In the genomic region with DNA sequence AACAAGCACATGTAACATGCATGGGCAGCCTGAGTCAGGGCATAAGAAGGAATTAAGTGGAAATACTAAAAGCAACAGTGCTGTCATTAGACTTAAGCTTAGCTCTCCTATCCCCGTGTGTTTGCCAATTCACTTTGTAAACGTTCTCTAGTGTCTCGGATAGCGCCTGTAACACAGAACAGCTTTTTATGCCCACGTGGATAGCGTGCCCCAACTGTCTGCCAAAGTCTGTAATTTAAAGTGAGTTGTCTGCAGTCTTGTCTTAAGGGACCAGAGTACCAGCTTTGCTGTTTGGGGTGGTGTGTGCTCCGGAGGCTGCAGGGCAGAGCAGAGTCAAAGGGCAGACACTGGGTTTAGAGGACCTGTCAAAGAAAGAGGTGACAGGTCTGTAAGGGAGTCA, we compare ENCODE assay signal across 23 mouse cellular contexts.
DNase-seq lines count a peak whose midpoint lies in the region; ATAC-seq lines count a peak whose summit lies in the region.
"Had no signal": no experiment of that assay in that cellular context is flagged by ENCODE, and none has a peak within 500 bp of the region (broad histone marks: within the 10 kb centered on the region; RNA-seq: fewer than 3 reads in every experiment).

No protein-coding gene starts in this region.

- H3K4me2 ChIP-seq in forebrain, embryonic 16.5 days (ENCODE audit: low read length) = no peak overlapping the region
- H3K4me2 ChIP-seq in forebrain, embryonic 13.5 days = no peak overlapping the region
- H3K4me2 ChIP-seq in hindbrain, embryonic 16.5 days (ENCODE audit: low read length) = no peak overlapping the region
- H3K4me2 ChIP-seq: forebrain, embryonic 15.5 days; heart, embryonic 11.5 days; heart, embryonic 15.5 days; hindbrain, embryonic 13.5 days had no signal

- H3K4me1 ChIP-seq in forebrain, embryonic 16.5 days (replicated peaks; ENCODE audit: control insufficient read depth, insufficient read depth, low read length) = peaks cover 23% of the 10 kb centered on the region
- H3K4me1 ChIP-seq in forebrain, embryonic 13.5 days = peaks cover 8% of the 10 kb centered on the region; the same call in 1 of the 2 replicates
- no peaks in the 10 kb centered on the region for H3K4me1 ChIP-seq in hindbrain, embryonic 16.5 days (ENCODE audit: control insufficient read depth, insufficient read depth, low read depth, low read length)
- H3K4me1 ChIP-seq: heart, embryonic 15.5 days had no signal

- DNase-seq in layer of hippocampus, adult 18-20 months (ENCODE audit: low spot score in 2 of 2) = peak; percentile 56 to 69
- no peak for DNase-seq in layer of hippocampus, adult 9-10 months (ENCODE audit: low spot score)
- peak; percentile 40 to 52 for DNase-seq in right cerebral cortex, postnatal 10 days (ENCODE audit: low spot score in 2 of 2)
- DNase-seq in right cerebral cortex, postnatal 4 days = no peak
- no peak for DNase-seq in gastrocnemius, adult 8-10 months (ENCODE audit: low spot score in 2 of 2)
- DNase-seq: adrenal gland, postnatal 10 days; B cell, adult 2 months; cerebellum, adult 11-12 months; cerebellum, adult 9-10 months; cerebellum, postnatal 25 days; gastrocnemius, adult 2 months; gastrocnemius, postnatal 36 days; heart, adult 18-20 months; heart, postnatal 14 days had no signal

- H3K9ac ChIP-seq in forebrain, embryonic 16.5 days (replicated peaks; ENCODE audit: low read depth, low read length) = no peak overlapping the region
- no peak overlapping the region for H3K9ac ChIP-seq in forebrain, embryonic 13.5 days
- no peak overlapping the region for H3K9ac ChIP-seq in hindbrain, embryonic 16.5 days (ENCODE audit: low read depth, low read length)
- H3K9ac ChIP-seq: forebrain, embryonic 15.5 days; heart, embryonic 15.5 days; hindbrain, embryonic 13.5 days had no signal

- 0 out of 2 replicates have a peak, but pooled peaks have one; percentile 20 for ATAC-seq in forebrain, embryonic 16.5 days
- ATAC-seq in forebrain, embryonic 13.5 days = no peak
- ATAC-seq in hindbrain, embryonic 16.5 days = no peak
- ATAC-seq: CD4-positive, CD25-positive, alpha-beta regulatory T cell, adult 4 months; forebrain, embryonic 15.5 days had no signal

- no peak overlapping the region for H3K4me3 ChIP-seq in forebrain, embryonic 16.5 days (replicated peaks; ENCODE audit: low read length)
- H3K4me3 ChIP-seq in forebrain, embryonic 13.5 days = no peak overlapping the region
- H3K4me3 ChIP-seq in hindbrain, embryonic 16.5 days (ENCODE audit: low read length) = no peak overlapping the region
- H3K4me3 ChIP-seq: forebrain, embryonic 15.5 days; gastrocnemius, adult 2 months; heart, embryonic 15.5 days; hindbrain, embryonic 13.5 days had no signal

- no peaks in the 10 kb centered on the region for H3K9me3 ChIP-seq in forebrain, embryonic 16.5 days (ENCODE audit: control insufficient read depth, low read length)
- no peaks in the 10 kb centered on the region for H3K9me3 ChIP-seq in forebrain, embryonic 13.5 days (replicated peaks)
- H3K9me3 ChIP-seq in hindbrain, embryonic 16.5 days (ENCODE audit: control insufficient read depth, low read length) = no peaks in the 10 kb centered on the region
- H3K9me3 ChIP-seq: forebrain, embryonic 15.5 days; heart, embryonic 15.5 days; hindbrain, embryonic 13.5 days had no signal

- no peaks in the 10 kb centered on the region for H3K27me3 ChIP-seq in forebrain, embryonic 16.5 days (replicated peaks; ENCODE audit: control insufficient read depth, insufficient read depth, low read length)
- H3K27me3 ChIP-seq in forebrain, embryonic 13.5 days = no peaks in the 10 kb centered on the region
- H3K27me3 ChIP-seq in hindbrain, embryonic 16.5 days (replicated peaks; ENCODE audit: control insufficient read depth, insufficient read depth, low read length) = no peaks in the 10 kb centered on the region
- H3K27me3 ChIP-seq: forebrain, embryonic 15.5 days; heart, embryonic 15.5 days; hindbrain, embryonic 13.5 days had no signal

- no peaks in the 10 kb centered on the region for H3K36me3 ChIP-seq in forebrain, embryonic 16.5 days (ENCODE audit: control insufficient read depth, insufficient read depth)
- no peaks in the 10 kb centered on the region for H3K36me3 ChIP-seq in forebrain, embryonic 13.5 days (ENCODE audit: poor library complexity, severe bottlenecking)
- H3K36me3 ChIP-seq in hindbrain, embryonic 16.5 days (ENCODE audit: control insufficient read depth, insufficient read depth, low read length) = no peaks in the 10 kb centered on the region
- H3K36me3 ChIP-seq: forebrain, embryonic 15.5 days; G1E; heart, embryonic 15.5 days; hindbrain, embryonic 13.5 days had no signal

- no peak overlapping the region for H3K27ac ChIP-seq in forebrain, embryonic 16.5 days (ENCODE audit: low read length)
- H3K27ac ChIP-seq in forebrain, embryonic 13.5 days = no peak overlapping the region
- no peak overlapping the region for H3K27ac ChIP-seq in hindbrain, embryonic 16.5 days (ENCODE audit: low read depth, low read length)
- H3K27ac ChIP-seq: forebrain, embryonic 15.5 days; gastrocnemius, adult 2 months; heart, embryonic 15.5 days; hindbrain, embryonic 13.5 days had no signal

- WGBS in forebrain, embryonic 16.5 days = 51% methylated on average over 7 of the region's 7 CpGs
- WGBS in forebrain, embryonic 13.5 days = 72% methylated on average over 7 of the region's 7 CpGs
- WGBS in hindbrain, embryonic 16.5 days = 55% methylated on average over 7 of the region's 7 CpGs

Comparison
In these comparisons a context has a peak if more than half of its experiments do, and no peak if none do; other contexts are left out.
1. DNase-seq: peak in layer of hippocampus, adult 18-20 months (2 of 2) and right cerebral cortex, postnatal 10 days (2 of 2); none in layer of hippocampus, adult 9-10 months (single experiment), right cerebral cortex, postnatal 4 days (single experiment) and gastrocnemius, adult 8-10 months (0 of 2).